In genomic region chr1:88077128-88077527, GRCm38 (mm10) we compare ENCODE assay signal across 35 mouse cellular contexts. TPM values are rescaled to one million over a fixed set of nuclear protein-coding genes. Genes with fewer than 3 reads are reported as not detected.
A peak's percentile ranks its signal among the peaks of the same experiment; 100 is the strongest.
DNase-seq lines count a peak whose midpoint lies in the region; ATAC-seq and TF ChIP-seq lines count a peak whose summit lies in the region.
"Had no signal": no experiment of that assay in that cellular context is flagged by ENCODE, and none has a peak within 500 bp of the region (broad histone marks: within the 10 kb centered on the region; RNA-seq: fewer than 3 reads in every experiment).

No protein-coding gene starts in this region.

- no peaks in the 10 kb centered on the region for H3K4me1 ChIP-seq in lung, postnatal 0 days (ENCODE audit: insufficient read depth, low read depth, low read length)
- no peaks in the 10 kb centered on the region; a peak in 1 of 4 replicates for H3K4me1 ChIP-seq in CH12.LX (ENCODE audit: control insufficient read depth in 1 of 2, insufficient read depth in 2 of 2)
- H3K4me1 ChIP-seq in kidney, embryonic 15.5 days: no peaks in the 10 kb centered on the region
- no peaks in the 10 kb centered on the region for H3K4me1 ChIP-seq in forebrain, embryonic 13.5 days
- H3K4me1 ChIP-seq: embryonic facial prominence, embryonic 12.5 days; forebrain, embryonic 15.5 days; heart, embryonic 13.5 days; hindbrain, embryonic 15.5 days; limb, embryonic 12.5 days had no signal

- WGBS in lung, postnatal 0 days: 90% methylated on average over 1 of the region's 1 CpGs
- 97% methylated on average over 1 of the region's 1 CpGs for WGBS in kidney, embryonic 15.5 days
- WGBS in forebrain, embryonic 13.5 days: 85% methylated on average over 1 of the region's 1 CpGs

- no peak overlapping the region for H3K27ac ChIP-seq in lung, postnatal 0 days (ENCODE audit: low read length)
- H3K27ac ChIP-seq in CH12.LX (ENCODE audit: insufficient read depth, low read depth): no peak overlapping the region
- no peak overlapping the region for H3K27ac ChIP-seq in kidney, embryonic 15.5 days
- H3K27ac ChIP-seq in forebrain, embryonic 13.5 days: no peak overlapping the region
- H3K27ac ChIP-seq: embryonic facial prominence, embryonic 12.5 days; forebrain, embryonic 15.5 days; gastrocnemius, adult 2 months; heart, embryonic 13.5 days; hindbrain, embryonic 10.5 days; hindbrain, embryonic 15.5 days; layer of hippocampus, adult 2 months; left cerebral cortex, adult 2 months; limb, embryonic 12.5 days had no signal

- no peak overlapping the region for H3K4me2 ChIP-seq in lung, postnatal 0 days (replicated peaks; ENCODE audit: low read depth, low read length)
- H3K4me2 ChIP-seq in CH12.LX (ENCODE audit: insufficient read depth, low read depth, poor library complexity, severe bottlenecking): no peak overlapping the region
- no peak overlapping the region for H3K4me2 ChIP-seq in kidney, embryonic 15.5 days
- no peak overlapping the region for H3K4me2 ChIP-seq in forebrain, embryonic 13.5 days
- H3K4me2 ChIP-seq: embryonic facial prominence, embryonic 12.5 days; forebrain, embryonic 15.5 days; heart, embryonic 13.5 days; hindbrain, embryonic 15.5 days; limb, embryonic 12.5 days; midbrain, embryonic 11.5 days had no signal

- no peak for TF ChIP-seq CTCF in lung, postnatal 0 days (IDR thresholded peaks at IDR 0.05)
- TF ChIP-seq CTCF in CH12.LX (conservative IDR thresholded peaks at IDR 0.05 in 1 of 2, IDR thresholded peaks at IDR 0.05 in 1 of 2; ENCODE audit: low read depth in 2 of 2, low read length in 2 of 2): no peak

- no peaks in the 10 kb centered on the region for H3K79me2 ChIP-seq in CH12.LX (replicated peaks; ENCODE audit: control insufficient read depth, extremely low read depth, insufficient read depth, poor library complexity, severe bottlenecking)

- H3K27me3 ChIP-seq in lung, postnatal 0 days (replicated peaks; ENCODE audit: insufficient read depth, low read length): no peaks in the 10 kb centered on the region
- H3K27me3 ChIP-seq in CH12.LX (replicated peaks): no peaks in the 10 kb centered on the region
- H3K27me3 ChIP-seq in kidney, embryonic 15.5 days: no peaks in the 10 kb centered on the region
- H3K27me3 ChIP-seq in forebrain, embryonic 13.5 days: no peaks in the 10 kb centered on the region
- H3K27me3 ChIP-seq: embryonic facial prominence, embryonic 12.5 days; forebrain, embryonic 15.5 days; heart, embryonic 13.5 days; hindbrain, embryonic 15.5 days; limb, embryonic 12.5 days had no signal

- in situ Hi-C loops in CH12.LX (cut with MboI; ENCODE audit: low pct_ligation_motif_present, low pct_unique_long_range_greater_than_20kb, low sequenced_read_pairs): no loop called here

- dilution Hi-C loops in CH12.LX (cut with MboI; ENCODE audit: extremely low pct_ligation_motif_present, extremely low pct_unique_long_range_greater_than_20kb, low sequenced_read_pairs): no loop called here

- H3K4me3 ChIP-seq in lung, postnatal 0 days (ENCODE audit: low read depth, low read length): no peak overlapping the region
- H3K4me3 ChIP-seq in CH12.LX (replicated peaks in 1 of 3; ENCODE audit: low read depth in 2 of 3, low read length in 2 of 3, poor library complexity in 1 of 3): no peak overlapping the region
- no peak overlapping the region for H3K4me3 ChIP-seq in kidney, embryonic 15.5 days (replicated peaks)
- no peak overlapping the region for H3K4me3 ChIP-seq in forebrain, embryonic 13.5 days
- H3K4me3 ChIP-seq: embryonic facial prominence, embryonic 12.5 days; forebrain, embryonic 15.5 days; gastrocnemius, adult 2 months; heart, embryonic 13.5 days; hindbrain, embryonic 10.5 days; hindbrain, embryonic 15.5 days; layer of hippocampus, adult 2 months; left cerebral cortex, adult 2 months; limb, embryonic 12.5 days had no signal

- no peaks in the 10 kb centered on the region for H3K36me3 ChIP-seq in lung, postnatal 0 days (ENCODE audit: insufficient read depth, low read length)
- no peaks in the 10 kb centered on the region for H3K36me3 ChIP-seq in CH12.LX (replicated peaks in 1 of 2; ENCODE audit: control insufficient read depth in 1 of 2, insufficient read depth in 1 of 2, low read length in 1 of 2)
- H3K36me3 ChIP-seq in kidney, embryonic 15.5 days: no peaks in the 10 kb centered on the region
- no peaks in the 10 kb centered on the region for H3K36me3 ChIP-seq in forebrain, embryonic 13.5 days (ENCODE audit: poor library complexity, severe bottlenecking)
- H3K36me3 ChIP-seq: embryonic facial prominence, embryonic 12.5 days; forebrain, embryonic 15.5 days; heart, embryonic 13.5 days; hindbrain, embryonic 10.5 days; hindbrain, embryonic 15.5 days; limb, embryonic 12.5 days had no signal

- TF ChIP-seq POLR2A in CH12.LX (IDR thresholded peaks at IDR 0.05; ENCODE audit: low read depth, low read length): no peak

- TF ChIP-seq EP300 in lung, postnatal 0 days (IDR thresholded peaks at IDR 0.05): no peak
- TF ChIP-seq EP300 in CH12.LX (IDR thresholded peaks at IDR 0.05; ENCODE audit: low read length): no peak

- no peak overlapping the region for H3K9ac ChIP-seq in lung, postnatal 0 days (replicated peaks; ENCODE audit: low read depth)
- no peak overlapping the region for H3K9ac ChIP-seq in CH12.LX (ENCODE audit: insufficient read depth, low read depth)
- no peak overlapping the region for H3K9ac ChIP-seq in kidney, embryonic 15.5 days
- H3K9ac ChIP-seq in forebrain, embryonic 13.5 days: no peak overlapping the region
- H3K9ac ChIP-seq: embryonic facial prominence, embryonic 12.5 days; forebrain, embryonic 15.5 days; heart, embryonic 13.5 days; hindbrain, embryonic 15.5 days; limb, embryonic 12.5 days had no signal

- ATAC-seq in lung, postnatal 0 days: no peak
- peak; percentile 44 for ATAC-seq in granulocyte monocyte progenitor cell, adult 5-6 weeks (replicated peaks; ENCODE audit: poor library complexity, severe bottlenecking)
- no peak for ATAC-seq in kidney, embryonic 15.5 days (replicated peaks; ENCODE audit: low FRiP score)
- ATAC-seq in forebrain, embryonic 13.5 days: no peak
- ATAC-seq: forebrain, embryonic 15.5 days; inflammation-experienced regulatory T-cells, adult 6 months had no signal

- peak; percentile 16 for DNase-seq in lung, postnatal 0 days (ENCODE audit: low spot score)
- DNase-seq in lung, postnatal 25 days (ENCODE audit: low spot score): no peak
- peak; percentile 21 for DNase-seq in CH12.LX (ENCODE audit: extremely low read depth)
- DNase-seq in thymus, postnatal 0 days (ENCODE audit: low spot score): no peak
- DNase-seq: adrenal gland, postnatal 10 days; cerebellum, adult 9-10 months; embryo, embryonic 11 days; gastrocnemius, adult 2 months; gastrocnemius, postnatal 36 days; heart, postnatal 14 days; kidney, adult 18-20 months; kidney, postnatal 36 days had no signal

- TF ChIP-seq RAD21 in CH12.LX (IDR thresholded peaks at IDR 0.05; ENCODE audit: low read depth, low read length): no peak

- no peaks in the 10 kb centered on the region for H3K9me3 ChIP-seq in lung, postnatal 0 days (ENCODE audit: low read length)
- no peaks in the 10 kb centered on the region for H3K9me3 ChIP-seq in CH12.LX (replicated peaks; ENCODE audit: low read length)
- H3K9me3 ChIP-seq in kidney, embryonic 15.5 days (replicated peaks): no peaks in the 10 kb centered on the region
- no peaks in the 10 kb centered on the region for H3K9me3 ChIP-seq in forebrain, embryonic 13.5 days (replicated peaks)
- H3K9me3 ChIP-seq: embryonic facial prominence, embryonic 12.5 days; forebrain, embryonic 15.5 days; heart, embryonic 13.5 days; hindbrain, embryonic 10.5 days; hindbrain, embryonic 15.5 days; limb, embryonic 12.5 days had no signal

RNA-seq across cellular contexts. Expression of gene Ugt1a9, which starts 6.5 kb away (rescaled TPM):
- polyA plus RNA-seq in lung, postnatal 0 days (2015; fragmentation: Nextera tagmentation; extraction: Ambion mirVana): 0.13 TPM in 1 of 2 replicates, not detected in the other
- total RNA-seq in CH12.LX (2012; rRNA removed) (not detected in 2 replicates), CH12.LX (2014; rRNA removed) (not detected in 2 replicates)
- not detected in 2 replicates for polyA plus RNA-seq in CH12.LX (2012; ENCODE audit: insufficient read length, low read depth)
- total RNA-seq in granulocyte monocyte progenitor cell, adult 5-6 weeks (2014; fragmentation: Nextera tagmentation): not detected in 2 replicates
- total RNA-seq in granulocyte monocyte progenitor cell, adult 5-6 weeks (2017): not detected in 2 replicates
- 4.6 and 4.7 TPM in 2 replicates for polyA plus RNA-seq in kidney, embryonic 15.5 days (2015; fragmentation: Nextera tagmentation; extraction: Ambion mirVana)
- not detected in 2 replicates for polyA plus RNA-seq in thymus, postnatal 0 days (2015; fragmentation: Nextera tagmentation; extraction: Ambion mirVana)
- polyA plus RNA-seq in forebrain, embryonic 13.5 days (2015; fragmentation: Nextera tagmentation; extraction: Ambion mirVana): not detected in 2 replicates
- total RNA-seq: gastrocnemius, adult 2 months; gastrocnemius, postnatal 36 days; heart, adult 8-10 months; heart, postnatal 14 days; layer of hippocampus, adult 2 months; layer of hippocampus, postnatal 14 days; left cerebral cortex, adult 2 months; left cerebral cortex, postnatal 25 days; megakaryocyte progenitor cell, adult 5-6 weeks had no signal
- polyA plus RNA-seq: embryonic facial prominence, embryonic 12.5 days; forebrain, embryonic 15.5 days; heart, embryonic 13.5 days; hindbrain, embryonic 10.5 days; hindbrain, embryonic 15.5 days; inflammation-experienced regulatory T-cells, adult 6 months; limb, embryonic 12.5 days; lung, embryonic 16.5 days; midbrain, embryonic 11.5 days; neural tube, embryonic 14.5 days had no signal

RNA-seq across cellular contexts. Expression of gene Ugt1a8, which starts 10.5 kb away (rescaled TPM):
- 0.11 TPM in 1 of 2 replicates, not detected in the other for polyA plus RNA-seq in lung, postnatal 0 days (2015; fragmentation: Nextera tagmentation; extraction: Ambion mirVana)
- total RNA-seq in CH12.LX (2012; rRNA removed): not detected in 2 replicates
- total RNA-seq in CH12.LX (2014; rRNA removed): not detected in 2 replicates
- not detected in 2 replicates for polyA plus RNA-seq in CH12.LX (2012; ENCODE audit: insufficient read length, low read depth)
- not detected in 2 replicates for total RNA-seq in granulocyte monocyte progenitor cell, adult 5-6 weeks (2014; fragmentation: Nextera tagmentation)
- total RNA-seq in granulocyte monocyte progenitor cell, adult 5-6 weeks (2017): not detected in 2 replicates
- polyA plus RNA-seq in kidney, embryonic 15.5 days (2015; fragmentation: Nextera tagmentation; extraction: Ambion mirVana): not detected in 2 replicates
- not detected in 2 replicates for polyA plus RNA-seq in thymus, postnatal 0 days (2015; fragmentation: Nextera tagmentation; extraction: Ambion mirVana)
- not detected in 2 replicates for polyA plus RNA-seq in forebrain, embryonic 13.5 days (2015; fragmentation: Nextera tagmentation; extraction: Ambion mirVana)
- total RNA-seq: gastrocnemius, adult 2 months; gastrocnemius, postnatal 36 days; heart, adult 8-10 months; heart, postnatal 14 days; layer of hippocampus, adult 2 months; layer of hippocampus, postnatal 14 days; left cerebral cortex, adult 2 months; left cerebral cortex, postnatal 25 days; megakaryocyte progenitor cell, adult 5-6 weeks had no signal
- polyA plus RNA-seq: embryonic facial prominence, embryonic 12.5 days; forebrain, embryonic 15.5 days; heart, embryonic 13.5 days; hindbrain, embryonic 10.5 days; hindbrain, embryonic 15.5 days; kidney, embryonic 16.5 days; limb, embryonic 12.5 days; liver, embryonic 16.5 days; lung, embryonic 16.5 days; midbrain, embryonic 11.5 days; neural tube, embryonic 14.5 days; stomach, embryonic 14.5 days; testis, adult 2 months had no signal

RNA-seq across cellular contexts. Expression of gene Ugt1a7c, which starts 17.7 kb away (rescaled TPM):
- polyA plus RNA-seq in lung, postnatal 0 days (2015; fragmentation: Nextera tagmentation; extraction: Ambion mirVana): 2.5 and 2.7 TPM in 2 replicates
- 1.3 and 2.2 TPM in 2 replicates for total RNA-seq in CH12.LX (2012; rRNA removed)
- total RNA-seq in CH12.LX (2014; rRNA removed): 11.1 and 11.4 TPM in 2 replicates
- polyA plus RNA-seq in CH12.LX (2012; ENCODE audit: insufficient read length, low read depth): 15.3 and 18.3 TPM in 2 replicates
- total RNA-seq in granulocyte monocyte progenitor cell, adult 5-6 weeks (2014; fragmentation: Nextera tagmentation): 25.2 and 25.5 TPM in 2 replicates
- total RNA-seq in granulocyte monocyte progenitor cell, adult 5-6 weeks (2017): 49.7 and 55.1 TPM in 2 replicates
- 8.9 and 11.4 TPM in 2 replicates for polyA plus RNA-seq in kidney, embryonic 15.5 days (2015; fragmentation: Nextera tagmentation; extraction: Ambion mirVana)
- polyA plus RNA-seq in thymus, postnatal 0 days (2015; fragmentation: Nextera tagmentation; extraction: Ambion mirVana): 1.7 and 2.4 TPM in 2 replicates
- 0.35 and 0.53 TPM in 2 replicates for polyA plus RNA-seq in forebrain, embryonic 13.5 days (2015; fragmentation: Nextera tagmentation; extraction: Ambion mirVana)

RNA-seq across cellular contexts. Expression of gene Ugt1a10, which starts 21.9 kb away (rescaled TPM):
- not detected in 2 replicates for polyA plus RNA-seq in lung, postnatal 0 days (2015; fragmentation: Nextera tagmentation; extraction: Ambion mirVana)
- total RNA-seq in CH12.LX (2012; rRNA removed) (not detected in 2 replicates), CH12.LX (2014; rRNA removed) (not detected in 2 replicates)
- not detected in 2 replicates for polyA plus RNA-seq in CH12.LX (2012; ENCODE audit: insufficient read length, low read depth)
- total RNA-seq in granulocyte monocyte progenitor cell, adult 5-6 weeks (2014; fragmentation: Nextera tagmentation): not detected in 2 replicates
- total RNA-seq in granulocyte monocyte progenitor cell, adult 5-6 weeks (2017): not detected in 2 replicates
- polyA plus RNA-seq in kidney, embryonic 15.5 days (2015; fragmentation: Nextera tagmentation; extraction: Ambion mirVana): 17.5 TPM in 2 replicates
- not detected in 2 replicates for polyA plus RNA-seq in thymus, postnatal 0 days (2015; fragmentation: Nextera tagmentation; extraction: Ambion mirVana)
- not detected in 2 replicates for polyA plus RNA-seq in forebrain, embryonic 13.5 days (2015; fragmentation: Nextera tagmentation; extraction: Ambion mirVana)
- total RNA-seq: gastrocnemius, adult 2 months; gastrocnemius, postnatal 36 days; heart, adult 8-10 months; heart, postnatal 14 days; layer of hippocampus, adult 2 months; layer of hippocampus, postnatal 14 days; left cerebral cortex, adult 2 months; left cerebral cortex, postnatal 25 days; megakaryocyte progenitor cell, adult 5-6 weeks had no signal
- polyA plus RNA-seq: embryonic facial prominence, embryonic 12.5 days; forebrain, embryonic 15.5 days; heart, embryonic 13.5 days; hindbrain, embryonic 10.5 days; hindbrain, embryonic 15.5 days; inflammation-experienced regulatory T-cells, adult 6 months; limb, embryonic 12.5 days; lung, embryonic 16.5 days; midbrain, embryonic 11.5 days; neural tube, embryonic 14.5 days; stomach, embryonic 14.5 days; testis, adult 2 months had no signal

RNA-seq across cellular contexts. Expression of gene Ugt1a6b, which starts 25.9 kb away (rescaled TPM):
- polyA plus RNA-seq in lung, postnatal 0 days (2015; fragmentation: Nextera tagmentation; extraction: Ambion mirVana): 2.4 and 3.2 TPM in 2 replicates
- 0.08 TPM in 1 of 2 replicates, not detected in the other for total RNA-seq in CH12.LX (2012; rRNA removed)
- total RNA-seq in CH12.LX (2014; rRNA removed): 0.13 TPM in 1 of 2 replicates, not detected in the other
- 0.26 TPM in 1 of 2 replicates, not detected in the other for polyA plus RNA-seq in CH12.LX (2012; ENCODE audit: insufficient read length, low read depth)
- 0.88 and 1.3 TPM in 2 replicates for total RNA-seq in granulocyte monocyte progenitor cell, adult 5-6 weeks (2014; fragmentation: Nextera tagmentation)
- 1.5 and 1.6 TPM in 2 replicates for total RNA-seq in granulocyte monocyte progenitor cell, adult 5-6 weeks (2017)
- 0.16 and 0.22 TPM in 2 replicates for polyA plus RNA-seq in kidney, embryonic 15.5 days (2015; fragmentation: Nextera tagmentation; extraction: Ambion mirVana)
- polyA plus RNA-seq in thymus, postnatal 0 days (2015; fragmentation: Nextera tagmentation; extraction: Ambion mirVana): 0.08 TPM in 1 of 2 replicates, not detected in the other
- polyA plus RNA-seq in forebrain, embryonic 13.5 days (2015; fragmentation: Nextera tagmentation; extraction: Ambion mirVana): 0.48 and 1.1 TPM in 2 replicates
- total RNA-seq: left cerebral cortex, adult 2 months; left cerebral cortex, postnatal 25 days had no signal
- polyA plus RNA-seq: embryonic facial prominence, embryonic 12.5 days; heart, embryonic 13.5 days; hindbrain, embryonic 10.5 days; inflammation-experienced regulatory T-cells, adult 6 months; limb, embryonic 12.5 days; midbrain, embryonic 11.5 days; neural tube, embryonic 14.5 days had no signal

Comparison
In these comparisons a context has a peak if more than half of its experiments do, and no peak if none do; other contexts are left out.
1. DNase-seq: peak in lung, postnatal 0 days (single experiment) and CH12.LX (single experiment); none in lung, postnatal 25 days (single experiment) and thymus, postnatal 0 days (single experiment).